Mouse (Mus musculus): Measurements from ENCODE around the gene Tgm2.

The Tgm2 gene

DNA sequence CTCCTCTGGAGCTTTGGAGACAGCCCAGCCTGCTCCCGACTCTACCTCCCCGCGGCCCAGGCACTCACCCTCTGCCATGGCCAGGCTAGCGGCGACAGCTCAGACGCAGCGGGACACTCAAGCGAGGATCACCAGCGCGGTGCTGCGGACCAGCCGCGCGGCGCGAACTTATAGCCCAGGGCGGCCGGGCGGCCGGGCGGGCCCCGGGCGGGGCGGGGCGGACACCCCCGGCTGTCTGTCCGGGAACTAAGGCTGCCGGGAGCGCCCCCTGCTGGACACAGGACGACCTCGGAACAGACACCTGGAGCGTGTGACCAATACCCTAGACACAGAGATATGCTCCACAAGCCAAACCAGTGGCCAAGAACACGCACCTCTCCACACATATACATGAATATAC lies at the start of gene Tgm2:
Gene Tgm2, minus strand, starts transcription at position 214 of the 400 bp plus-strand sequence.
- DNase-seq = peak; percentile 95

DNA sequence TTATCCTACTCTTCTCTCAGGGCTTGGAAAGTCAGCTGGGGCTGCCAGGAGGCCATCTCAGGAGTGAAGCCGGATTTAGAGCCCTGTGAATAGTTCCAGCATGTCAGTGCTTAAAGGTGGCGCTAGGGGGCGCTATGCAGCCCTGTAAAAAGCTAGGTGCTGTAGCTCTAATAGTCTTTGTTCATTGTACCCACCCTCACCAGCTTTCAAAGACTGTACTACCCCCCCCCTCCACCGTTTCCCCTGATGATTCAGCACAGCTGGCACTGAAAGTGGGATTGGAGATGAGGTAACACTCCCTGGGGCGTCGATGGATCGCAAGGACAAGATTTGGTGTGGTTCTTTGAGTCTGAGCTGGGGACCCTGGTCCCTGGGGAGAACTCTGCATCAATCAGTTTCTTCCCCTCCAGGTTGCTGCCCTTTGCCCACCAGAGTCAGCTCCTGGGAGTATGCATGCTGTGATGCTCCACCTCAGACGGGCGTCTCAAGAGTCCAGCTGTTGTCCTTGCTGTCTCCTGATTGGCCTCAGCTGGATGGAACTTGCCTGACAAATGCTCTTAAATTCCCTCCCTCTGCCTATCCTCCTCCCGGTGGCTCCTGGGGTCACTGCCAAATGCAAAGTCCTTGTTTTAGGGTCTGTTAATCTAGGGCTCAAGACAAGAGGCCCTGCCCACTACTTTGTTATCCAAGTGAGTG lies 48.9 kb upstream of the Tgm2 start:
- DNase-seq = peak; percentile 72 to 79

DNA sequence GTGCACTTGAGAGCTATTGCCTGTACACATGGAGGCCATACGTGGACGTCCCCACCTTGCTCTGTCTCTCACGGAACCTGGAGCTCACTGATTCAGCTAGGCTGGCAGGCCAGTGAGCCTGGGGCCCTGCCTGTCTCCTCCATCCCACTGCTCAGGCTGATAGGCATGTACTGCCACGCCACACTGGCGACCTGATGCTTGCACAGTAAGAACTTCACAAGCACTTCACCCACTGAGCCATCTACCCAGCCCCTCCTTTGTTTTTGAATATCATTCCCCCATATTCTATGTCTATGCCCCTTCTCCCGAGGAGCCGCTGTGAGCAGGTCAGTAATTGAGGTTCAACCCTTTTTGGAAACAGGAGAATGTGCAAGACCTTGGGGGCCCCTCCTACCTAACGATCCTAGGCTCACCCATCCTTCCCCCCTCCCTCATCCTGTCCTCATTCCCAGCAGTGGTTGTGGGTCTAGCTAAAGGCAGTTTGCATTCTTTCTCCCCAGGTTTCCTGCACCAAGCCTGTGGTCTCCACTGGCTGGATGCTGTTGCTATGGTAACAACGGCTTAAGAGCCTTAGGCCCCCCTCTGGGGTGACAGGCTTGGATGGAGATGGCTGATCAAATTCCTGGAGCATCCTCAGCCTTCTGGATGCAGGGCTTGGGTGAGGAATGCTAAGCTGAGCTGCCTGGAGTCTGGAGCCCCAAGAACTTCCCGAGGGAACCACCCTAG lies 47.5 kb upstream of the Tgm2 start:
- no peak for DNase-seq

DNA sequence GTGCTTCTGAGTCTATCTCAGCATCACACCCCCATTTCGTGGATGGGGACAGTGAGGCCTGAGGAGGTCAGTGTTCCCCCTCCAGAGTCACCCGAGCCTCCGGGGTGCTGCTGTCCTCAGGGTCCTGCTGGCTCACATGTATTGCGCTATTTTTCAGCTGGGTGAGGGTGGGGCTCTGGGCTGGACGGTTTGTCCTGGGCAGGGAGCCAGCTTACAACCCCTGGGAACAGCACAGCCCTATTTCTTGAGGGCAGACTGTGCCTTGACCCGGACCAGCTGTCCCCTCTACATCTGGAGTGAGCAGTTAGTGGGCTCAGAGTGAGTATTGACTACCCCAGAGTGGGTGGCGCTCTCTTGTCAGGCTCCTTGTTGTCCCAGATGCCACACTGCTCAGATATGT lies 44.9 kb upstream of the Tgm2 start:
- DNase-seq = peak; percentile 55 to 66

DNA sequence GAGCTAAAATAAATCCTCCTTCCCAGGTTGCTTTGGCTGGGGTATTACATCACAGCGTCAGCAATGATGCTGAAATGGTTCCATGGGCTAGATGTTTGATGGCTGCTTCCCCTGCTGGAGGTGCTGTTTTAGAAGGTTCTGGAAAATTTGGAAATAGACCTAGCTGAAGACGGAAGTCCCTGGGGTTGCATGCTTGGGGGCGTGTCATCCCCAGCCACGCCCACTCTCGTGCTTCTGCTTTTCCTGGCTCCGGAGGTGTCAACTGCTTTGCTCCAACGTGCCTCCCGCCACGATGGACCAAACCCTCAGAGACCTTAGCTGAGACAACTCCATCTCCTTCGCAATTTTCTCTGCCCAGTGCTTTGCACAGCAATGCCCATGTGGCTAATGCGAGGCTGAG lies 43.2 kb upstream of the Tgm2 start:
- no peak for DNase-seq

DNA sequence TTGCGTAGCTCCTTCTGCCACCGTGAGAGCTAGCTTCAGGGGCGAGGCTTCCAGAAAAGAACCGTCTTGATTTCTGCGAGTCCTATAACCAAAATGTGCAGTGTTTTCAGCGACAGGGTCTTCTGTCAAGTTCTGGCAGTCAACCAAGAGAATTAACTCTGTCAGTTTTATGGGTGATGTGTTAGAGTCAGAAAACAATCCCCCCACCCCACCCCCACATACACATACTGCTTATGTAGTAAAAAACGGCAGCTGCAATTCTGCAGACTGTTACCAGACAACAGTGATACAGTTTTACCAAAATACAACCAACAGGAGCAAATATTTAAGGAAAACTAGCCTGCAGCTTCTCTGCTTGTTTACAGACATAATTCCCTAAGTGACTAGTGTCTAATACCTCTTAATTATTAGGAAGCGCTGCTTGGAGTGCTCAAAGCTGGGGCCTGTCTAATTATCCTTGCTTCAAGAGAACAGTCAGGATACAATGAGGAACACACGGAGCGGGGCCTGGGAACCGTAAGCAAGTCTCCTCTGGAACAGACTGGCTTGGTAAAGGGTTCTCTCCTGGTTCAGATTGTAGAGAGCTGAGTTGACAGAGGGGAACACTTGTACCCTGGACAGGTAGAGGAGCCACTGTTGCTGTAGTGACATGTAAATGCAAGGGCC lies 40.1 kb upstream of the Tgm2 start:
- peak in 1 of 2 experiments; percentile 47 for DNase-seq

DNA sequence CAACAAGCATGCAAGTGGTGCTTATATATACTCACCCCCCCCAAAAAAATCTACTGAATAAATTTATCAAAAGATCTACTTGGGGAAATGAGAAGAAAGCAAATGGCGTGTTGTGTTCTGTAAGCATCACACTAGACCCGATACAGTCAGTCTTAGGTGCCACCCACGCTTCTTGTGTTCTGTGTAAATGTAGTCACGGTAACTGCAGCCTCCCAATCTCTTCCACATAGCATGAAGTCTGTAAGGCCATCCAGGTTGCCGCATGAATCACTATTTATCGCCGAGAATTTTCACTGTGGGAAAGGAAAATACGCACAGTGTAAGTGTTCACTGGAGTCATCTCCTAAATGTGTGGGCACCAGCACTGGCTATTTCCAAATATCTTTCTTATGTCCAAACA lies 37.0 kb upstream of the Tgm2 start:
- DNase-seq = no peak

DNA sequence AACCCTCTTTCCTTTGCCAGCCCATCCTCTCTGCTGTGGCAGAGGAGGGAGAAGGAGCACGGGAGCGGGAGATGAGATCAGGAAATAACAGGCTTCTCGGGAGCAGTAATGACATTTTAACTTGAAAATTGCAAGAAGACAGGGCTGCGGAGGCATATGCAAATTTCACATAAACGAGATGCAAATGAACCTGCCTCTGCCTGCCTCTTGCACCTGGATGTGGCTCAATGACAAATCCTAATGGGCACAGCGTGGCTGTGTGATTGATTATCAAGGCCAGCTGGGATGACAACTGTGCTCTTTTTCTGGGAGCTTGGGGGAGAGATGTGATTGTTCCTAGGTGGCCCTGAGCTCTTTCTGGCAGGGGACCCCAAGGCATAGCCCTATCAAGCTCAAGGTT lies 35.7 kb upstream of the Tgm2 start:
- no peak for DNase-seq

DNA sequence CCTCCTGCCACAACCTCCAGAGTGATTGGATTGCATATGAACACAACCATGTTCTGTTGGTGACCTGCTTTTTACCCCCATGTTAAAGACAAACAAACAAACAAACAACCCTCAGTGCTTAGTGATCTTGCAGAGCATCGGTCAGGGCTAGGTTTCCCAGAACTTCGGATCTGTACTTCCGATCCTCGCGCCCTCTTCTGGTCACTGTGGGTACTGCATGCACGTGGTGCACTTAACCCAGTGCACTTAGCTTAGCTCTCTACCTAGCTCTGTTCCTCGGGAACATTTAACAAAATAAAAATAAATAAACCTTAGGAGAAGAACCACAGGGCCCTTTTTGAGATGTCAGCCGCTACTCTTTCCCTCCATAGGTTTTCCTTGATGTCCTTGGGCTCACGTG lies 34.6 kb upstream of the Tgm2 start:
- DNase-seq = peak; percentile 90

DNA sequence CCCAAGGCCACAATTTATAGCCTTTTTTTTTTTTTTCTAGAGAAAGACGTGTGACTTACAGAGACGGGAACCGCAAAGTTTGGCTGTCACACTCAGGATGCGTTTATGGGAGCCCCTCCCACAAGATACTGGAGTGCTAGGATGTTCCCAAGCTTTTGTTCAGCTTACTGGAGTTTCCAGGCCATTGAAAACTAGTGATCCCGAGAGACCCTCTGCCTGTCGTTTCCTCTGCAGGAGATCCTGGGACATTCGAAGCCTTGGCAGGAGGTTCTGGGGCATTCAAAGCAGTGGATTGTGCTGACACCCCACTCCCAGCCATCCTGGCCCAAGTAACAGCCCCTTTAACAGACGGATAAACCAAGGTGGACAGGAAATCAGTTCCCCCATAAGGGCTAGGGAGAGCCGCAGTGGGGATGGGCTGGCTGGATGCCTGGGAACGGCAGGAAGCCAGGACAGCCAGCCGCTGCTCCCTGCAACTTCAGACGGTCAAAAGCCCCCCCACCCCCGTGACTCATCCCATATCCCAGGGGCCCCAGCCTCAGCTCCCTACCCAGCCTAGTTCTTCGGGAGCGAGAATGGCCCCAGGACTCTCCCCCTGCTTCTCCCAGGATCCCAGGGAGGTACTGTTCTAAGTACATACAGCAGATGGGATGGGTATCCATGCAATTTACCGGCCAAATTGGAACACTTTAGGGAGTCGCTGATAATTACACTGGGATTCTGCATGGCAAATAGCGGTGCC lies 33.3 kb upstream of the Tgm2 start:
- peak; percentile 69 to 80 for DNase-seq

DNA sequence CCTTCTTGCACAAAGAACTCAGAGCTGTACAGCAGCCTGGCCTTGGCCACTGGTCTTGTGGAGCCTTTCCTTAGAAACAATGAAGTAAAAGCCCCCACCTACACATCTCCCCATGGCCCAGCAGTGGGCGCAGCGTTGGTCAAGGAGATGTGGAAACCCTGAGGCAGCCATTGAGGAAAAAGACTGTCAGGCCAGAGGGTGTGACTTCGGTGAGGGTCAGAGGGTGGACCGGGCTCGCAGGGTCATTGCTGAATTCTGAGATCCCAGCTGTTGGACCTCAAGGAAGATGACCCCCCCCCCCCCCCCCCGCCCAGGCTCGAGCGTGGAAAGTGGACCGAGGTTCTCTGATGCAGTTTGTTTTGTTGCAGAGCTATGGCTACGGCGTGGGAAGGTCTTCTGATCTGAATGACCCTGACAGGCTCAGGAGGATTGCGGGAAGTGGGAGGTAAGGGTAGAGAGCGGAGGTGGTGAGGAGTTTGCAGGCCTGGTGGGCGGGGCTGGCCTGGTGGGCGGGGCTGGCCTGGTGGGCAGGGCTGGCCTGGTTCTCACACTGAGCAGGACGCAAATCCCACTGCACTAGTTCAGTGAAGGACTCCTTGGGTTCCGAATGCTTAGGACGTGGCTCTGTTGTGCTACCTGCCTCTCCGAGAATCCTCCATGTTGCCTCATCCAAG lies 32.6 kb upstream of the Tgm2 start:
- peak; percentile 94 to 96 for DNase-seq

DNA sequence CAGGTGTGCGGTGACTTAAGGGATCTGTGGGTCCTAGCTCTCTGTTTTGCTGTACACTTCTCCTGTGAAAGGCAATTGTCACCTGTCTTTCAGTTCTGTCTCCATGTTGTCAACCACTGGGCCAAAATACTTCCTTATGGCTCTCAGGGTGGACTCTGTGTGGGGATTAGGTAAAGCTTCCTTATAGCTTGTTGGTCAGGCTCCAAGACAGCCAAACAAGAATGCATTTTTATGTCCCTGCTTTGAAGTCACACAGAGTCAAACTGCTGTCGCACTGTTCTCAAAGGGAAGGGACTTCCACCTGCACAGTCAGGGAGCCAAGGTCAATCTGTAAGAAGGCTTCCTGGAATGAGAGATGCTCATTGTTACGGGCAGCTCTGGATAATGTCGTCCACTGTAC lies 31.9 kb upstream of the Tgm2 start:
- no peak for DNase-seq

DNA sequence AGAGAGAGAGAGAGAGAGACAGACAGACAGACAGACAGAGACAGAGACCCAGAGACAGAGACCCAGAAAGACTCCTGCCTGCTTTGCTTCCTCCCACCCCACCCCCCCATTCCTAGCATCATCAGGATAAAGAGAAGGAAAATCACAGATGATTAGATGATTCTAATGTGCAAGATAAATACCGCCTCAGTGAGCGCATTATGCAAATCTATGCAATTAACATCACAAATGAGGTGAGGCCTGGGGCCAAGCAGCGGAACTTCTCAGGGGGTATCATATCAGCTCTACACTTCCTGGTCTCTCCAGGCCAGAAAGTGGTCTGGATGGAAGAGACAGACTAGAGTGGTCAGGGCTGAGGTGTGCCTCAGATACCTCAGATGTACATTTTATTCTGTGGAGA lies 31.3 kb upstream of the Tgm2 start:
- no peak for DNase-seq

DNA sequence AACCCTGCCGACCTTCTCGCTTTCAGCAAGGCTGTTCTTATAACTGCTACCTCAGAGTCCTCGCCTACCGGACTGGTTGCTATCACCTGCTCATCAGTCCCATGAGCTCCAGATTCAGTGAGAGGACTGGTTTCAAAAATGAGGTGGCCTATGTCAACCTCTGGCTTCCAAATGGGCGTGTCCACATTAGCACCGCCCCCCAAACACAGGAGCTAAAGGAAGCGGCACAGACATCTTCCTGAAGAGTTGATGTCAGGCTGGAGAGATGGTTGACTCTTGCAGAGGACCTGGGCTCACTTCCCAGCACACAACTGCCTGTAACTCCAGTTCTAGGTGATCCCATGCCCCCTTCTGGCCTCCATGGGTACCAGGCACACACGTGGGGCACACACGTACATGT lies 30.5 kb upstream of the Tgm2 start:
- no peak for DNase-seq

DNA sequence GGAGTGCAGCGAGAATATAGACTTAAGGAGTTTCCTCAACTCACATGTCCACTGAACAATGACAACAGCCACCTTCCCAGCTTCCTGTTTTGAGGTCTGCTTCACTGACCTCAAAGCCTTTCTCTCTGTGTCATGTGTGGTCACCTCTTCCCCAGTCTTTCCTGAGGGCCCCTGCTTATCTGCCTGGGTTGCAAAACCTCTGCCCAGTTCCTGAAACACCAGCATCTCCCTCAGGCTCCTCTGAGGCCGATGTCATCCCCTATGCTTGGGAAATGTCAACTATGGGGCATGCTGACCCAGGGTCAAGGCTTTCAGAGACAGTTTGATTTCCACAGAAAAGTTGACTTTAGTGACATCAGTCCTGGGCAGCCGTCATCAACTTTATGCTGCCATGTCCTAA lies 29.2 kb upstream of the Tgm2 start:
- DNase-seq = no peak

DNA sequence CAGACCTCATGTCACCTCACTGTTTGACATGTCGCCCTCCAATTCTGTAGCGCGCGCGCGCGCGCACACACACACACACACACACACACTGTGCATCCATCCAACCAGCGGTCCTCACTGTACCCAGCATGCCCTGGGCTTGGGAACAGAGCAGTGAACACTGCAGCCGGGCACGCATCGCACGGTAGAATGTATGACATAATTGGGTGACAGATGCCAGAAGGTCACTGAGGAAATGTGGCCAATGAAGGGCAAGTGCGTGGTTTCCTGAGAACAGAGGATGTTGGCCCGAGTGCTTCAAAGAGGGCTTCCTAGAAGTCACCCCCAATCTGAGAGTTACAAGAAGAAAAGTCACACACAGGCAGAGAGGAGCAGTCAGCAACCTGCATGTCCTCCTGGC lies 28.7 kb upstream of the Tgm2 start:
- DNase-seq = peak in 1 of 2 experiments; percentile 27

DNA sequence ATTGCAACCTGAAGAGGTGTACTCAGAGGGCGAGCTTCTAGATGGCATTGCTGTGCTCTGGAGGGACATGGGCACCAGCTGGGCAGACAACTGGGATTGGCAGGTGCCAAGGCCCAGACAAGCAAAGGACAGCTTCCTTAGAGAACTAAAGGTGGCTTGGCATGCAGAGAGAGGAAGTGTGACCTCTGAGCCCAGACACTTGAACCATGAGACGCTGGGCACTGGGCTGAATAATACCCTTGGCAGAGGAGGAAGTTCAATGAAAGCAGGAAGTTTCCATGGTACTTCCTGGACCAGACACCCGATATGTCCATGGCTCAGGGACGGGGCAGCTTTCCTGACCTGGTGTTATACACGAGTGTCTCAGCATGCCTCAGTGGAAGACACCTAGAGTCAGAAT lies 28.2 kb upstream of the Tgm2 start:
- no peak for DNase-seq

DNA sequence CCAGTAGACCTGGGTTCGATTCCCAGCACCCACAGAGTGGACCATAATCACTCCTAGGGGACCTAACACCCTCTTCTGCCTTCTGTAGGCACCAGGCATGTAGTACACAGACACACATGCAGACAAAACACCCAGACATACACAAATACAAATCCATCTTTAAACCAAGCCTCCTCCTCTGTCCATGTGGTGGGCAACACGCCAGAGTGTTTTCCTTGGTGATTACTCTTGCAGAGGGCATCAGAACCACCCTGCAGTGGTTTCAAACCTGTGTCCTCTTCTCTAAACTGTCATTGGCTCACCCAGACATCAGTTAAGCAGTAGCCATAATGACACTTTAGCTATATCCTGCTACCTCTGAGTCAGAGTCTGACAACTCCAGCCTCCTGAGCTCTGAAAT lies 24.2 kb upstream of the Tgm2 start:
- DNase-seq = no peak

DNA sequence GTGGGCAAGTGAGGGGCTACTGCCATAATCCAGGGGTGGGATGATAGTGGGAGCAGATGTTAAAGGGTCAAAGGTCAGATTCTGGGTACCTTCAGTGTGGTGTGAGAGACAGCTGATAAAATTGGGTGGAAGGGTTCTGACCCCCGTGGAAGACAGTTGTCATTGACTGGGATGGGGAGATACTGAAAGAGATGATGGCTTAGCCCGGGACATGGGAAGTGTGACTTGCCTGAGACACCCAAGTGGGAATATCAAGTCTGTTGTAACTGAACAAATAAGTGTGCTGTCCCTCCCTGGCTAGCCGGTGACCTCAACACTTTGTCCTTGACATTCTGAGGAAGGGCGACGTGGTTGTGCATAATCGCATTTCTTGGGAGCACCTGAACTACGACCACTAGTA lies 23.5 kb upstream of the Tgm2 start:
- DNase-seq = no peak

DNA sequence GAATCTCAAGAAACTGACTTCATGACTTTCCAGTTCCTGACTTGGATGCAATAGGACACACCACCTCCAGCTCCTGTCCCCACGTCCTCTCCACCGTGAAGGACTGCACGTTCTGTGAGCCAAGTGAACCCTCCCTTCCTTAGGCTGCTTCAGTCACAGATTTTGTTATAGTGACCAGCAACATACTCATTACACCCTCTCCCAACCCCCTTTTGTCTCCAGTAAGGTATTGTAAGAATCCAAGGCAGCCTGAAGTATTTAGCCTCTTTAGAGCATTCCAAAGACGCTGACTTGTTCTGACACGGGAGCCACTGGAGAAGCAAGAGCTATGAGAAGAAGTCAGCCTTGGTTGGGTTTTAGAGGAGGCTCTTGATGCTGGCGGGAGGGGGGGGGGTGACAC lies 23.1 kb upstream of the Tgm2 start:
- DNase-seq = no peak

DNA sequence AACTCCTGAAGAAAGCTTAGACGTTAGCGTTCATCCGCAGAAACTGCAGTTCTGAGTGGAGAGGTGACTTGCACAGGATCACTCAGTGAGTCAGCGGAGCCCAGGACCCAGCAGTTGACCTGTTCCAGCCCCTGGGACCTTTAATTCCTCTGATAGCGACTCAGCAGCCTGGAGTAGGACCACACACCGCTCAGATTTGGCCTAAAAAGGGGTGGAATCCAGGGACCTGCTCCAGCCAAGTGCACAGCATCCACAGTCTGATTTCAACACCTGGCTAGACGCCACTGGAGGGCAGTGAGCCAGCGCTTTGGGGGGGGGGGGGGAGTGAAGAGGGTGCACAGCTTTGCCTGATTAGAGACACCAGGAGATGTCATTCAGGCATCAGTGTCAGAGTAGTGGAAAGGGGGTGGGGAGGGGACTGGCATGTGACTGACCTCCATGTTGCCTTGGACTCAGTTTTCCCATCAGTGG lies 22.5 kb upstream of the Tgm2 start:
- peak in 1 of 2 experiments; percentile 41 for DNase-seq

DNA sequence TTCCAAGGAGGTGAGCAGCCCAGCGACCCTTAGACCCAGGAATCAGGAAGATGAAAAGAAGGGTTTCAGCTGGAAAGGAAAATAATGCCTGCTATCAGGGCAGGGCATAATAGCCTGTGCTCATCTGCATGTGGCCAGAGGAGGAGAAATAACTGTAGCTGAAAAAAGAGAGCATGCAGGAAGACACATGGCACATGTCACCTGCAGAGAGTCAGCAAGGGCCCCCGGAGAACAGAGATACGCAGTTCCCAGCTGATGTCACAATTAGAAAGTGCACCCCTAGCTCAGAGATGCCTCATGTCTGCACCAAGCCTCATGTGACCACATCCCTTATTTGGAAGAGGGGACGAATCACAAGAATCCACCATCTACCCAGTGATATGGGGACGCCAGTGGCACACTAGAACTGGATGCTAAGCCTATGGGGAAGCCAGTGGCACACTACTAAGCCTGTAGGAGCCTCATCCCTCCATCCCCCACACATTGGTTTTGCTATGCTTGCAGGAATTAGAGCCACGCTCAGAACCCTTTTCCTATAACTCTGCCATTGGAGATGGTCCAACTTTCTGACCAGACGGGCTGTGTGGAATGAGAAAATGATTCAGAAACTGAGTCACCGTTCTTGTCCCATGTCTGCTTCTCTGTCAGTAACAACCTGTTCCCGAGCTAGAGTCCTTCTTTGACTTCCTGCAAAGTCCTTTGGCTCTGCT lies 21.4 kb upstream of the Tgm2 start:
- no peak for DNase-seq

All from kidney, postnatal 4 days (tissue).